Mouse (Mus musculus): Measurements from ENCODE around the gene Atxn10. TPM values are rescaled to one million over a fixed set of nuclear protein-coding genes. Genes with fewer than 3 reads are reported as not detected.
"Not testable (repeated sequence)": the region's sequence is repeated elsewhere in the genome, so short reads cannot be mapped to it uniquely, and the experiment has no call there.

The Atxn10 gene
- polyA plus RNA-seq, 1 experiment from 2014 or later: 209 TPM

DNA sequence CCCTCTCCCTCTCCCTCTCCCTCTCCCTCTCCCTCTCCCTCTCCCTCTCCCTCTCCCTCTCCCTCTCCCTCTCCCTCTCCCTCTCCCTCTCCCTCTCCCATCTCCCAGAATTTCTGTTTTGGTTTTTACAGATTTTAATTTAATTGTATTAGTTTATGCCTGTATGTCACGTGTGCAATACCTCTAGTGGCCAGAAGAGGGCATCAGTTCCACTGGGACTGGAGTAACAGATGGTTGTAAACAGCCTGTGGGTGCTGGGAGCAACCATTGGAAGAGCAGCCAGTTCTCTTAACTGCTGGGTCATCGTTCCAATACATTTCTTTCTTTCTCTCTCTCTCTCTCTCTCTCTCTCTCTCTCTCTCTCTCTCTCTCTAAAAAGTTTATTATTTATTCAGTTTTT, 7.6 kb upstream of the Atxn10 start:
- not testable (repeated sequence) for H3K4me3 ChIP-seq (ENCODE audit: low read length); H3K27ac ChIP-seq (ENCODE audit: low read length); H3K9me3 ChIP-seq (replicated peaks; ENCODE audit: control insufficient read depth, low read length); H3K9ac ChIP-seq (ENCODE audit: low read length); H3K27me3 ChIP-seq (ENCODE audit: control insufficient read depth, insufficient read depth, low read length); H3K4me2 ChIP-seq (ENCODE audit: low read depth, low read length); H3K4me1 ChIP-seq (ENCODE audit: control insufficient read depth, insufficient read depth, low read length); ATAC-seq (replicated peaks; ENCODE audit: extremely low read depth, insufficient read depth, low FRiP score); H3K36me3 ChIP-seq (ENCODE audit: control insufficient read depth, insufficient read depth)
- 84% methylated on average over 2 of the region's 2 CpGs for WGBS

GRCm38 (mm10) chr15:85329096-85329495, 6.9 kb upstream of the Atxn10 start:
- no peak overlapping the region for H3K4me2 ChIP-seq (ENCODE audit: low read depth, low read length)
- H3K9me3 ChIP-seq (replicated peaks; ENCODE audit: control insufficient read depth, low read length): no peaks in the 10 kb centered on the region; the same call in 1 of the 2 replicates
- no peak for ATAC-seq (replicated peaks; ENCODE audit: extremely low read depth, insufficient read depth, low FRiP score)
- no peaks in the 10 kb centered on the region for H3K36me3 ChIP-seq (ENCODE audit: control insufficient read depth, insufficient read depth)
- H3K4me1 ChIP-seq (ENCODE audit: control insufficient read depth, insufficient read depth, low read length): peaks cover 4% of the 10 kb centered on the region; the same call in 1 of the 2 replicates
- H3K4me3 ChIP-seq (ENCODE audit: low read length): no peak overlapping the region
- WGBS: 92% methylated on average over 5 of the region's 5 CpGs
- no peak overlapping the region for H3K27ac ChIP-seq (ENCODE audit: low read length)
- no peak overlapping the region for H3K9ac ChIP-seq (ENCODE audit: low read length)
- H3K27me3 ChIP-seq (ENCODE audit: control insufficient read depth, insufficient read depth, low read length): no peaks in the 10 kb centered on the region

DNA sequence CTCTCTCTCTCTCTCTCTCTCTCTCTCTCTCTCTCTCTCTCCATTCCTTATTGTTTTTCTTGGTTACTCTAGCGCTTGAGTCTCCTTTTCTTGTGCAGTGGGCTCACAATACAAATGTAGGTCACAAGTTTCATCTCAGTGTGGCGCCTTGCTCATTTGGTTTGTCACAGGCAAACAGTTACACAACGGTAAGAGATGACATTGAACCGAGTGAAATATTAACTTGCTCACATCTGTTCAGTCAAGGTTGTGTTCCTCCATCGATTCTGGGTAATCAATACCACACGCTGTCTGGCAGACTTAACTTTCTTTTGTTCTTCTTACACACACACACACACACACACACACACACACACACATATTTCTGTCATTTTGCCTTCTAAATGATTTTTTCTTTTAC, 6.0 kb upstream of the Atxn10 start:
- H3K4me1 ChIP-seq (ENCODE audit: control insufficient read depth, insufficient read depth, low read length): peaks cover 4% of the 10 kb centered on the region; the same call in 1 of the 2 replicates

DNA sequence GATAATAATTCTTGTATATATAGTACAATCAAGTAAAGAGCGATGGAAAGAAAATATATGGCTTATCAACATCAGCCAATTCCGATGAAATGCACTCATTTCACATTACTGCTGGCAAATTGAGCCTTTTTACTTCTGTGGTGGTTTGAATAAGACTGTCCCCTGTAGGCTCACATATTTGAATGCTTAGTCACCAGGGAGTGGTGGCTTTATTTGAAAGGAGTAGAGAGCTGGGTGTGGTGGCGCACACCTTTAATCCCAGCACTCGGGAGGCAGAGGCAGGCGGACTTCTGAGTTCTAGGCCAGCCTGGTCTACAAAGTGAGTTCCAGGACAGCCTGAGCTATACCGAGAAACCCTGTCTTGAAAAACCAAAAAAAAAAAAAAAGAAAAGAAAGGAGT, 2.5 kb upstream of the Atxn10 start:
- 89% methylated on average over 6 of the region's 6 CpGs for WGBS
- not testable (repeated sequence) for H3K27ac ChIP-seq (ENCODE audit: low read length); H3K27me3 ChIP-seq (ENCODE audit: control insufficient read depth, insufficient read depth, low read length); H3K36me3 ChIP-seq (ENCODE audit: control insufficient read depth, insufficient read depth); H3K9me3 ChIP-seq (replicated peaks; ENCODE audit: control insufficient read depth, low read length); H3K9ac ChIP-seq (ENCODE audit: low read length); H3K4me2 ChIP-seq (ENCODE audit: low read depth, low read length); H3K4me3 ChIP-seq (ENCODE audit: low read length); ATAC-seq (replicated peaks; ENCODE audit: extremely low read depth, insufficient read depth, low FRiP score)
- peaks cover 14% of the 10 kb centered on the region for H3K4me1 ChIP-seq (ENCODE audit: control insufficient read depth, insufficient read depth, low read length)

More for the DNA sequence above, 6.0 kb upstream of the Atxn10 start:
- WGBS: 88% methylated on average over 6 of the region's 6 CpGs
- Histone ChIP-seq H3K36me3 (ENCODE audit: control insufficient read depth, insufficient read depth) (no peaks in the 10 kb centered on the region), H3K4me2 (ENCODE audit: low read depth, low read length) (no peak overlapping the region), H3K9ac (ENCODE audit: low read length) (no peak overlapping the region), H3K27me3 (ENCODE audit: control insufficient read depth, insufficient read depth, low read length) (no peaks in the 10 kb centered on the region), H3K27ac (ENCODE audit: low read length) (no peak overlapping the region), H3K4me3 (ENCODE audit: low read length) (no peak overlapping the region), H3K9me3 (replicated peaks; ENCODE audit: control insufficient read depth, low read length) (no peaks in the 10 kb centered on the region; the same call in 1 of the 2 replicates)
- no peak for ATAC-seq (replicated peaks; ENCODE audit: extremely low read depth, insufficient read depth, low FRiP score)

GRCm38 (mm10) chr15:85334234-85334633, 1.8 kb upstream of the Atxn10 start:
- Histone ChIP-seq H3K9me3 (replicated peaks; ENCODE audit: control insufficient read depth, low read length) (no peaks in the 10 kb centered on the region), H3K27me3 (ENCODE audit: control insufficient read depth, insufficient read depth, low read length) (no peaks in the 10 kb centered on the region), H3K4me2 (ENCODE audit: low read depth, low read length) (no peak overlapping the region), H3K27ac (ENCODE audit: low read length) (no peak overlapping the region), H3K36me3 (ENCODE audit: control insufficient read depth, insufficient read depth) (no peaks in the 10 kb centered on the region), H3K4me1 (ENCODE audit: control insufficient read depth, insufficient read depth, low read length) (peaks cover 16% of the 10 kb centered on the region), H3K4me3 (ENCODE audit: low read length) (no peak overlapping the region), H3K9ac (ENCODE audit: low read length) (no peak overlapping the region)
- ATAC-seq (replicated peaks; ENCODE audit: extremely low read depth, insufficient read depth, low FRiP score): no peak
- WGBS: 45% methylated on average over 3 of the region's 3 CpGs

- Histone ChIP-seq H3K4me3 (ENCODE audit: low read length) (peak overlapping the region; percentile 99), H3K9ac (ENCODE audit: low read length) (peak overlapping the region; percentile 92), H3K27me3 (ENCODE audit: control insufficient read depth, insufficient read depth, low read length) (no peaks in the 10 kb centered on the region), H3K27ac (ENCODE audit: low read length) (peak overlapping the region; percentile 98), H3K4me1 (ENCODE audit: control insufficient read depth, insufficient read depth, low read length) (peaks cover 16% of the 10 kb centered on the region), H3K4me2 (ENCODE audit: low read depth, low read length) (peak overlapping the region; percentile 61), H3K36me3 (ENCODE audit: control insufficient read depth, insufficient read depth) (no peaks in the 10 kb centered on the region), H3K9me3 (replicated peaks; ENCODE audit: control insufficient read depth, low read length) (no peaks in the 10 kb centered on the region)
- ATAC-seq (replicated peaks; ENCODE audit: extremely low read depth, insufficient read depth, low FRiP score): peak; percentile 92
- under 1% methylated on average over 54 of the region's 54 CpGs for WGBS
These were observed 401 bp downstream of the Atxn10 start for GRCm38 (mm10) chr15:85336301-85336991.

- ATAC-seq (replicated peaks; ENCODE audit: extremely low read depth, insufficient read depth, low FRiP score): no peak
- Histone ChIP-seq H3K4me2 (ENCODE audit: low read depth, low read length) (peak overlapping the region; percentile 61), H3K4me1 (ENCODE audit: control insufficient read depth, insufficient read depth, low read length) (peaks cover 16% of the 10 kb centered on the region), H3K9me3 (replicated peaks; ENCODE audit: control insufficient read depth, low read length) (no peaks in the 10 kb centered on the region), H3K4me3 (ENCODE audit: low read length) (peak overlapping the region; percentile 99), H3K27ac (ENCODE audit: low read length) (peak overlapping the region; percentile 98), H3K27me3 (ENCODE audit: control insufficient read depth, insufficient read depth, low read length) (no peaks in the 10 kb centered on the region), H3K36me3 (ENCODE audit: control insufficient read depth, insufficient read depth) (no peaks in the 10 kb centered on the region), H3K9ac (ENCODE audit: low read length) (peak overlapping the region; percentile 92)
- 27% methylated on average over 9 of the region's 9 CpGs for WGBS
These were observed 1.2 kb downstream of the Atxn10 start for GRCm38 (mm10) chr15:85337219-85337618.

GRCm38 (mm10) chr15:85337979-85338378, 1.9 kb downstream of the Atxn10 start:
- H3K4me1 ChIP-seq (ENCODE audit: control insufficient read depth, insufficient read depth, low read length): peaks cover 16% of the 10 kb centered on the region
- WGBS: 94% methylated on average over 5 of the region's 5 CpGs
- no peaks in the 10 kb centered on the region for H3K27me3 ChIP-seq (ENCODE audit: control insufficient read depth, insufficient read depth, low read length)
- no peaks in the 10 kb centered on the region for H3K36me3 ChIP-seq (ENCODE audit: control insufficient read depth, insufficient read depth)
- no peak overlapping the region for H3K4me3 ChIP-seq (ENCODE audit: low read length)
- no peak overlapping the region for H3K4me2 ChIP-seq (ENCODE audit: low read depth, low read length)
- ATAC-seq (replicated peaks; ENCODE audit: extremely low read depth, insufficient read depth, low FRiP score): no peak
- no peak overlapping the region for H3K27ac ChIP-seq (ENCODE audit: low read length)
- H3K9ac ChIP-seq (ENCODE audit: low read length): no peak overlapping the region
- no peaks in the 10 kb centered on the region for H3K9me3 ChIP-seq (replicated peaks; ENCODE audit: control insufficient read depth, low read length)

GRCm38 (mm10) chr15:85342246-85342645, 6.2 kb downstream of the Atxn10 start:
- no peak for ATAC-seq (replicated peaks; ENCODE audit: extremely low read depth, insufficient read depth, low FRiP score)
- no peaks in the 10 kb centered on the region for H3K27me3 ChIP-seq (ENCODE audit: control insufficient read depth, insufficient read depth, low read length)
- peaks cover 24% of the 10 kb centered on the region for H3K4me1 ChIP-seq (ENCODE audit: control insufficient read depth, insufficient read depth, low read length)
- H3K4me3 ChIP-seq (ENCODE audit: low read length): no peak overlapping the region
- WGBS: 91% methylated on average over 2 of the region's 2 CpGs
- H3K36me3 ChIP-seq (ENCODE audit: control insufficient read depth, insufficient read depth): peaks cover 7% of the 10 kb centered on the region; the same call in 1 of the 2 replicates
- H3K4me2 ChIP-seq (ENCODE audit: low read depth, low read length): no peak overlapping the region
- H3K9me3 ChIP-seq (replicated peaks; ENCODE audit: control insufficient read depth, low read length): no peaks in the 10 kb centered on the region
- H3K9ac ChIP-seq (ENCODE audit: low read length): no peak overlapping the region
- H3K27ac ChIP-seq (ENCODE audit: low read length): no peak overlapping the region
